Mouse (Mus musculus) heart, embryonic 11.5 days (tissue): ENCODE measurements around the gene Oas1e. TPM values are rescaled to one million over a fixed set of nuclear protein-coding genes. Genes with fewer than 3 reads are reported as not detected.
"Not testable (repeated sequence)": the region's sequence is repeated elsewhere in the genome, so short reads cannot be mapped to it uniquely, and the experiment has no call there.

Source experiments
- ATAC-seq: fragments of 200-750 bp; cut with Nextera tagmentation; replicated peaks from 2 replicates; pipeline ENCODE4 v1.8.0; 2017; ENCODE audit warnings: moderate library complexity; ENCODE audit not compliant: insufficient number of reproducible peaks, low FRiP score, low TSS enrichment
- H3K27ac ChIP-seq: fragments of 300-500 bp; sonication (generic); 2 replicates; pipeline ENCODE4 v1.5.1; 2014; ENCODE audit warnings: mild to moderate bottlenecking, low read depth, low read length
- H3K27me3 ChIP-seq: fragments of 300-500 bp; sonication (generic); 2 replicates; pipeline ENCODE4 v1.6.1; 2014; ENCODE audit warnings: mild to moderate bottlenecking, low read length, mixed read lengths; ENCODE audit not compliant: control insufficient read depth, insufficient read depth
- H3K36me3 ChIP-seq: fragments of 300-500 bp; sonication (generic); 2 replicates; pipeline ENCODE4 v1.6.1; 2014; ENCODE audit warnings: mild to moderate bottlenecking, low read length, moderate library complexity, mixed read lengths; ENCODE audit not compliant: control insufficient read depth, insufficient read depth
- H3K4me1 ChIP-seq: fragments of 300-500 bp; sonication (generic); 2 replicates; pipeline ENCODE4 v1.6.1; 2014; ENCODE audit warnings: low read length; ENCODE audit not compliant: control insufficient read depth, insufficient read depth
- H3K4me2 ChIP-seq: fragments of 300-500 bp; sonication (generic); 2 replicates; pipeline ENCODE4 v1.6.1; 2014; ENCODE audit warnings: mild to moderate bottlenecking, moderate library complexity
- H3K4me3 ChIP-seq: fragments of 300-500 bp; sonication (generic); 2 replicates; pipeline ENCODE4 v1.5.1; 2014; ENCODE audit warnings: low read depth, low read length
- H3K9ac ChIP-seq: fragments of 300-500 bp; sonication (generic); 2 replicates; pipeline ENCODE4 v1.6.1; 2014; ENCODE audit warnings: mild to moderate bottlenecking, low read depth, low read length, moderate library complexity
- H3K9me3 ChIP-seq: fragments of 300-500 bp; sonication (generic); replicated peaks from 2 replicates; pipeline ENCODE4 v1.6.1; 2016; ENCODE audit warnings: low read length; ENCODE audit not compliant: control insufficient read depth
- WGBS: fragments of 180-500 bp; shearing (Covaris S2); extraction: QIAGEN DNeasy Blood & Tissue Kit; methylation state at CpG from one replicate; pipeline ENCODE4 v1.1.7; 2014; ENCODE audit not compliant: insufficient replicate concordance; 5-methylcytosine and 5-hydroxymethylcytosine counted together
- polyA plus RNA-seq: library from polyadenylated mRNA; unstranded; fragments of >200 nt; fragmentation: Nextera tagmentation; extraction: Ambion mirVana; gene quantifications from 2 replicates; pipeline ENCODE4 v1.2.1, GENCODE M21; 2014

Oas1e gene
- polyA plus RNA-seq, 1 experiment from 2014 or later: not detected

DNA sequence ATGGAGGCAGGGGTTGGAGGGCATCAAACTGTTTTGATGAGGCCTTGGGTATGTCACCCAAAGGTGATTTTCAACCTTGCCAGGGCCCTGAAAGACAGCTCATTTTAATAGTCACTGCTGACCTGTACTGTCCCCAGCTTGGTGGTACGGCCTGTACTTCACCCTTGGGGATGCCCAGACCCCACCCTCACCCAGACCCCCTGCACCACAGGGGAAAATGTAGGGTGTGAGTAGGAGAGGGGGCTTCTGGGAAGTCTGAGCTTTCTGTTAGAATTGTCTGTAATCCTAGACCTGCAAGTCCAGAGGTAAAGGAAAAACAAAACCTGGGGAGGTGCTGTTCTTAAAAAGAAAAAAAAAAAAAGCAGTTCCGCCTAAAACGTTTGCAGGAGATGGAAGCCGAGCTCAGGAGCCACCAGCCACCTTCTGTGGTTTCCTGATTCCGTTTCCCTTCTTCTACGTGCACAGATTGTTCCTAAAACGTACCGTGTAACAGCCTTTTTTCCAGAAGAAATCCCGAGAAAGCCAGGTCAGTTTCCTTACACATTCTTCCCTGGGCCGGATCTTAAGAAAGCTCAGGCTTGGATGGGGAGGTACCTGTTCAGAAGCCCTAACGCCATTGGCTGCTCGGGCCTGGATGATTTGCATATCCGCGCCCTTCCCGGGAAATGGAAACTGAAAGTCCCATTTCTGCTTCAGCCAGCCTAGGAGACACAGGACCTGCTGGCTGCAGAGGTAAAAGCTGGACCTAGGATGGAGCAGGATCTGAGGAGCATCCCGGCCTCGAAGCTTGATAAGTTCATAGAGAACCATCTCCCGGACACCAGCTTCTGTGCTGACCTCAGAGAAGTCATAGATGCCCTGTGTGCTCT lies 16.9 kb upstream of the Oas1e start, which contains the start of gene Oas1c:
Gene Oas1c, minus strand, starts transcription at position 564 of the 869 bp plus-strand sequence.
- ATAC-seq: no peak; the same call in 1 of the 2 replicates
- Histone ChIP-seq H3K4me2 (peak within 1 kb of the TSS; percentile 61), H3K4me1 (0 out of 2 replicates have a peak, but pooled peaks cover 3% of the 10 kb centered on the region), H3K9ac (peak within 1 kb of the TSS; percentile 56), H3K4me3 (peak within 1 kb of the TSS; percentile 32), H3K36me3 (no peaks in the 10 kb centered on the region), H3K27me3 (no peaks in the 10 kb centered on the region), H3K27ac (no peak within 1 kb of the TSS), H3K9me3 (no peaks in the 10 kb centered on the region)
- 8% methylated on average over 18 of the region's 18 CpGs for WGBS

DNA sequence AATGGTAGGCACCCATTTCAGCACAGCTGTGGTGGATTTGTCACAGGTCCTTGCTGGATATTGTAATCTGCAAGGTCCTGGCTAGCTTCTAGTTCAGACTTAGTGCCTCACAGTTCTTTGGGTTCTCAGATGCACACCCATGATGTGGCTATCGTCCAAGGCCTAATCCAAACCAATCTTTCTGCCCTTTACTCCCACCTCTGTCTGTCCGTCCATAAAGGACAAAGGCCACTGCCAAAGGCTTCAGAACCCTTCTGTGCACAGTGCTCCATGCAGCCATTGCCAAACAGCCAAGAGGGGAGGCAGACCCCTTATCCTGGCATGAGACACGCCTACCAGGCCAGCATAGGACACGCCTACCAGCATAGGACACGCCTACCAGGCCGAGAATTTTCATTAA lies 13.8 kb upstream of the Oas1e start:
- H3K4me1 ChIP-seq: 0 out of 2 replicates have a peak, but pooled peaks cover 3% of the 10 kb centered on the region

DNA sequence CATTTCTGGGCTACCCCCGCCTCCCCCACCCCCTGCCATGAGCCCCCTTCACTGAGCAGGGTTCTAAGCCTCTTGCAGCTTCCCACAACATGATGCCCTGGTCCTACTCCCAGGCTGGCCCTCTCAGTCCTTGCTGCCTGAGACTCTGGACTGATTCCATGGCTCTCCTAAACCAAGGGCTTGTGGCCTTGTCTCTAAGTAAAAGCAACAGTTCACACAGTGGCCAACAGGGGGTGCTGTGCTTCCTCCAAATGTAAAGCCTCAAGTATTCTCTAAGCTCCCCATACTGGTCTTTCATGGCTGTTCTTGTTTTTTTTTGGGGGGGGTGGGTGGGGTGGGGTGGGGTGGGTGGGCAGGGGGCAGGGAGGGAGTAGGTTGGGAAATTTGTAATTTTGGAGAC lies 11.1 kb upstream of the Oas1e start:
- H3K27ac ChIP-seq: no peak overlapping the region
- H3K36me3 ChIP-seq: no peaks in the 10 kb centered on the region
- no peak for ATAC-seq
- WGBS: 71% methylated on average over 1 of the region's 1 CpGs
- no peak overlapping the region for H3K4me2 ChIP-seq
- no peak overlapping the region for H3K9ac ChIP-seq
- no peaks in the 10 kb centered on the region for H3K9me3 ChIP-seq
- peaks cover 4% of the 10 kb centered on the region for H3K27me3 ChIP-seq
- no peak overlapping the region for H3K4me3 ChIP-seq
- no peaks in the 10 kb centered on the region for H3K4me1 ChIP-seq

More for the DNA sequence above, 13.8 kb upstream of the Oas1e start:
- Histone ChIP-seq H3K9me3 (no peaks in the 10 kb centered on the region), H3K4me3 (no peak overlapping the region), H3K27ac (no peak overlapping the region), H3K27me3 (no peaks in the 10 kb centered on the region), H3K36me3 (no peaks in the 10 kb centered on the region), H3K4me2 (no peak overlapping the region), H3K9ac (no peak overlapping the region)
- 31% methylated on average over 6 of the region's 6 CpGs for WGBS
- ATAC-seq: no peak

DNA sequence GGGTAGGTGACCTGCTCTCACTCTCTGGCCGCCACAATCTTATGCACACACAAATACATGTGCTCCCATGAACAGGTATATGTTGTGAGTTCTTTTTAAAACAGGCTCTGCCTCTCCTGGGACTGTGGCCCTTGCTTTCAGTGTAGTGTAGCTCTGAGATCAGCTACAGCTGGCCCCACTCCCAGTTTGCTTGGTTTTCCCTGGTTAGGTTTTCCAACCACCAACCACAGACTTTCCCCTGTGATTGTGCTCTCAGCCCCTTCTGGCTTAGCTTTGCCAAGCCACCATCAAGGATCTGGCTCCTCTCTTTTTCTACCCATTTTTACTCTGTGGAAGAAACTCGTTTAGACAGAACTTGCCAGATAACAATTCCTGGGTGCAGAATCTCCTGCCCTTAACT lies 8.3 kb upstream of the Oas1e start:
- ATAC-seq: no peak
- peaks cover 10% of the 10 kb centered on the region for H3K27me3 ChIP-seq
- no peaks in the 10 kb centered on the region for H3K36me3 ChIP-seq
- H3K4me2 ChIP-seq: no peak overlapping the region
- WGBS: 49% methylated on average over 2 of the region's 2 CpGs
- H3K27ac ChIP-seq: no peak overlapping the region
- H3K9ac ChIP-seq: no peak overlapping the region
- no peak overlapping the region for H3K4me3 ChIP-seq
- H3K4me1 ChIP-seq: no peaks in the 10 kb centered on the region
- no peaks in the 10 kb centered on the region for H3K9me3 ChIP-seq

DNA sequence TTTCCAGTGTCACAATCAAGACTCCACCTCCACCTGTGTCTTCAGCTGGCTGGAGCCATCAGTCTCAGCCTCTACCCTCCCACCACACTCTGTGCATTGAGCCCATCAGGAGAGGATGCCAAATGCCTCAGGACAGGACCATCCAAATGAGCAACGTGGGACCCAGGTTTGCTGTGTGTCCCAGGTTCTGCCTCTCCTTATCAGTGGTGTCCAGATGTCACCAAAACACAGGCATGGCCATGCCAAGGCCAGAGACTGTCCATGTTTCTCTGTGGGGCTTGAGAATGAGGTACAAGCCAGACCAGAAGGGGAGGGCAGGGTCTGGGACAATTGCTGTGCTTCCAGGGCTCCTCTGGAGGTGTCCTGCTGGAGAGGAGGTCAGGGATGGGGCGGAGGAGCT lies 3.6 kb upstream of the Oas1e start:
- H3K4me1 ChIP-seq, H3K27ac ChIP-seq, ATAC-seq, H3K36me3 ChIP-seq, H3K4me3 ChIP-seq, H3K9me3 ChIP-seq, H3K9ac ChIP-seq, H3K4me2 ChIP-seq: not testable (repeated sequence)
- peaks cover 12% of the 10 kb centered on the region for H3K27me3 ChIP-seq
- WGBS: 59% methylated on average over 2 of the region's 2 CpGs

DNA sequence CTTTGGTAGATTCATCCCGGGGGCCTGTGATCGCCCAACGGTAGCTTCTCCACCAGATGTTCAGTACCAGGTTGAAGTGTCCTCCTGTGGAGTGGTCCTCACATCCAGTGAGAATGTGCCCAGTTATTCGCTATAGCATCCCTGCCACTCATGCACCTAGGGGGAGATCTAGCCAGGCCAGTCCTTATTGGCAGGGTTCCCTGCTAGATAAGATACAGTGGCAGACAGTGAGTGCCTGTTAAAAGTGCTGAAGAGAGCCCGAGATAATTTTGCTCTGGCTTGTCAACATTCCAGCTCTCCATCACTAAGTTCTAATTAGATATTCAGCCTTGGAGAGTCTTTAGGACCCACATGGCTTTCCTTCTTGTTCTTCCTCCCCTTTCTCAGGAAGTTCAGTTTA lies 2.8 kb upstream of the Oas1e start:
- WGBS: 48% methylated on average over 5 of the region's 5 CpGs
- not testable (repeated sequence) for H3K4me3 ChIP-seq, H3K27me3 ChIP-seq, H3K27ac ChIP-seq, H3K9ac ChIP-seq, ATAC-seq, H3K4me1 ChIP-seq, H3K36me3 ChIP-seq, H3K4me2 ChIP-seq, H3K9me3 ChIP-seq

DNA sequence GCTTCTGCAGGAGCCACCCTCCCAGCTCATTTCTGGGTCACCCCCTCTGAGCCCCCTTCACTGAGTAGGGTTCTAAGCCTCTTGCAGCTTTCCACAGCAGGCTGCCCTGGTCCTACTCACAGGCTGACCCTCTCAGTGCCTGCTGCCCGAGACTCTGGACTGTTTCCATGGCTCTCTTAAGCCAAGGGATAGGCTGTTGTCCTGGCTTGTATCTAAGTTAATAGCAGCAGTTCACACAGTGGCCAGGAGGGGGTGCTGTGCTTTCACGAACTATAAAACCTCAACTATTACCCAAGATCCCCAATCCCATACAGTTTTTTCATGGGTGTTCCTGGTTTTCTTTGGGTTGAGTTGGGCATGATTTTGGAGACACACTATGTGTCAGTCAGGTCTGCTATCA lies 2.3 kb downstream of the Oas1e start:
- Histone ChIP-seq H3K27ac (no peak overlapping the region), H3K36me3 (no peaks in the 10 kb centered on the region), H3K4me3 (no peak overlapping the region), H3K4me2 (no peak overlapping the region), H3K9me3 (no peaks in the 10 kb centered on the region), H3K9ac (no peak overlapping the region), H3K4me1 (no peaks in the 10 kb centered on the region), H3K27me3 (0 out of 2 replicates have a peak, but pooled peaks cover 2% of the 10 kb centered on the region)
- 25% methylated on average over 2 of the region's 2 CpGs for WGBS
- ATAC-seq: no peak

DNA sequence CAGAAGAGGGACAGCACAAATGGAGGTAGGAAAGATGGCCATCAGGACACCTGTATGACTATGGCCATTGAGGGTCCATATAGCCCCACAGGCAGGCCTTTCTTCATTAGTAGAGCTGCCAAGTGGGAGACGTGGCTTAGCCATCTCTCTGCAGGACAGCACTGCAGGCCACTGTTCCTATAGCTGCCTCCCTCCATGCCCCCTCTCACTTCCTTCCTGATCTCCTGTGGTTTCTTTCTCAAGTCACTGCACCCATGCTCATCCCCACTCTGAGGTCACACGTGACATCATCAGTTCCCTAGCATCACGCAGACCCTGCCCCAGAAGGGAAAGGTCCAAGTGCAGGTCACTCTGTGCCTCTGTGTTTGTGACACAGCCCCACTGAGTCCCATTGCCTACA lies 8.3 kb downstream of the Oas1e start:
- Histone ChIP-seq H3K4me1 (no peaks in the 10 kb centered on the region), H3K4me3 (no peak overlapping the region), H3K9me3 (no peaks in the 10 kb centered on the region), H3K27ac (no peak overlapping the region), H3K9ac (no peak overlapping the region), H3K27me3 (no peaks in the 10 kb centered on the region), H3K36me3 (no peaks in the 10 kb centered on the region), H3K4me2 (no peak overlapping the region)
- 68% methylated on average over 3 of the region's 3 CpGs for WGBS
- no peak for ATAC-seq

DNA sequence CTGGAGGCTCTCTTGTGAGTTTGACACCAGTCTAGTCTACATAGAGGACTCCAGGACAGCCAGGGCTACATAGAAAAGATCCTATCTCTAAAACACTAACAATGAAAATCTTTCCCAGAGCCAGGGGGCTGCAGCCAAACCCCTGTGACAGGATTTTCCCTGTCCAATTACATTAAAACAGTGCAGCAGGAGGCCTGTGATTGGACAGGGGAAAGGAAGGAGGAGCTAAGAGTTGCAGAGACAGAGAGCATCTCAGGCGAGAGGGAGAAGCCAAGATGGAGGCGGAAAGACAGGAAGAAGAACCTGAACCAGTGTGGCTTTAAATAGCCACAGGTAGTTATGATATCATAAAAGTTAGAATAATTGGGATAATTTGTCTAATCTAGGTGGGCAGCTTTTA lies 12.9 kb downstream of the Oas1e start:
- H3K4me1 ChIP-seq: no peaks in the 10 kb centered on the region
- H3K4me3 ChIP-seq: no peak overlapping the region
- H3K27ac ChIP-seq: no peak overlapping the region
- no peak overlapping the region for H3K4me2 ChIP-seq
- no peak for ATAC-seq
- 81% methylated on average over 2 of the region's 2 CpGs for WGBS
- H3K27me3 ChIP-seq: no peaks in the 10 kb centered on the region
- no peak overlapping the region for H3K9ac ChIP-seq
- H3K36me3 ChIP-seq: no peaks in the 10 kb centered on the region
- H3K9me3 ChIP-seq: no peaks in the 10 kb centered on the region
